Mouse (Mus musculus) 3134 (cell line): ENCODE measurements around the gene Nr6a1.

Experiments used
- DNase-seq: peaks from one replicate; pipeline ENCODE4 v3.0.0-alpha.2; 2011; ENCODE audit warnings: low spot score; ENCODE audit not compliant: insufficient read length; ENCODE audit errors: extremely low read depth

The Nr6a1 gene

DNA sequence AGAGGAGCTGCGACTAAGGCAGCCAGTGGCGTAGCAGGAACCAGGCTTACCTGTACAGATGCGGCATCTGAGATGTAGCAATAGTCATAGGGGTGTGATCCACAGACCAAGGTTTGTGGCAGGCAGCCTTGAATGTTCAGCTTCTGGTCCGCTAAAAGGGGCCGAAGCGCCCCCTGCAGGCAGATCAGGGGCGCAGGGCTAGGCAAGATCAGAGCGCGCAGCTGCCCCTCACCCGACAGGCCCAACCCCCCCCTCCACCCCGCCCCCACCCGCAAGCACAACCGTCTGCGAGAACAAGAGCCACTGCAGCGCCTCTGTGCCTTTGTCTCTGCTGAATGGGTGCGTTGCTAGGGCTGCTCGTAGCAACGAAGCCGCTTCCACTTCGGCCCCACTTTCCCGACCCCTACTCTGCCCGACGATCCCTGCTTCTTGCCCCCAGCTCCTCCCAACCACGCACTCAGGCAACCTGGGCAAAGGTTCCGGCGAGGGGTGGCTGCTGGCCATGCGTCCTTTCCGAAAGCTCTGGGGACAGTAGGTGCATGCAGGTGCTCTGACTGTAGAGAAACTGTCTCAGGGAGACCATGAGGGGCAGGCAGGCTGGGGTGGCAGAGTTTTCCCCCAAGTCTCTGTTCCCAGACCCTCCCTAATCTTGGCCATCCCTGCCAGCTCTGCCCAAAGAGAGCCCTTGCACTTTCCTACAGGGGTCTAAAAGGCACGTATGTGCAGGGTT lies 238.5 kb downstream of the Nr6a1 start:
- no peak for DNase-seq

DNA sequence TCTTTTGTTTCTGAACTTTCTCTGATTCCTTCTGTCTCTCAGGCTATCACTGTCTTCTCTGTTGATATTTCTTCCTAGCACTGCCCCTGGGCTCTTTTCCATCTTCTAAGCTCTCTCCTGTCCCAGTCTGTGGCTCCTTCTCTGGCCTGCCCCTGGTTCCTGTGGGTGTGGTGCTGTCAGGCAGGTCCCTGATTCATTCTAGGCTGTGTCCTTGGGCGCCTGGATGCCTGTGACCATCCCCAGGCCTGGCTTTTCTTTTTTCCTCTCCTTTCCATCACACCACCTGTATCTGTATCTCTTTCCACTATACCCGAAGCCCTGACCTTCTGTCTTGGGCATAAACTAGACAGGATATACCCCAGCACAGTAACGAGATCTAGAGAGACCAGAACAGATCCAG lies 241.7 kb downstream of the Nr6a1 start:
- no peak for DNase-seq

- peak; percentile 47 for DNase-seq
Measured at GRCm38 (mm10) chr2:38683083-38683482, 244.4 kb downstream of the Nr6a1 start.

- DNase-seq: peak; percentile 86
Measured at GRCm38 (mm10) chr2:38682209-38682608, 245.3 kb downstream of the Nr6a1 start.

DNA sequence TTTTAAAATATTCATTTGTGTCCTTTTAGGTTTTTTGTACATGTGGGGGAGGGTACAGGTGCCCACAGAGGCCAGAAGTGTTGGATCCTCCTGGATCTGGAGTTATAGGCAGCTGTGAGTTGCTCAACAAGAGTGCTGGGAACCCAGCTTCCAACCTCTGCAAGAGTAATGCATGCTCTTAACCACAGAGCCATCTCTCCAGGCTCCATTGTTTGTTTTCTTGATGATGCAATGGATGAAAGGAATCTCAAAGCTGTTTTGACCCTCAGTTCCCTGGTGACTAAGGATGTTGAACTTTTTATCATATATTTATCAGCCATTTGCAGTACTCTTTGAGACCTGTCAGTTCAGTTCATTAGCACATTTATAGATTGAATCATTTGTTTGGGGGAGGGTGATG lies 248.5 kb downstream of the Nr6a1 start:
- peak; percentile 34 for DNase-seq

DNA sequence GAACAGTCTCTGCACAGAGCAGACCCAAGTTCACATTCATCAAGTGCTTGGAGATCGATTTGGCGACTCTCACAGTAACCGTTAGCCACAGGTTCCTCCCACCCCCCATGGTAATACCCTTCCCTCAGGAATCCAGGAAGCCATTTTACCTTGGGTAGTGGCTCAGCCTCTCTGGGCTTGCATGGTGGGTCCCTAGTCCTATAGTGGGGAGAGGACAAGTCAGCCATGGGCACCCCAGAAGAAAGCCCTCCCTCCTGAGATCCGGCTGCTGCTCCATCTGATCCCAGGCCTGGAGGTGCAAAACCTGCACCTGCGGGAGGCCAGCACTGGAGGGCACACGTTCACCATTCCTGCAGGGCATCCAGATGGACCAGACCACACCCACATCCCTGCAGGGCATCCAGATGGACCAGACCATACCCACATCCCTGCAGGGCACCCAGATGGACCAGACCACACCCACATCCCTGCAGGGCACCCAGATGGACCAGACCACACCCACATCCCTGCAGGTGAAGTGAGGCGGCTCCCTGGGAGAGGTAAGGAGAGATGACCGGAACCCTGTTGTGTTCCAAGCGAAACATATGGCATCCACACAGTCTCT lies 252.0 kb downstream of the Nr6a1 start:
- no peak for DNase-seq
